In the genomic region with DNA sequence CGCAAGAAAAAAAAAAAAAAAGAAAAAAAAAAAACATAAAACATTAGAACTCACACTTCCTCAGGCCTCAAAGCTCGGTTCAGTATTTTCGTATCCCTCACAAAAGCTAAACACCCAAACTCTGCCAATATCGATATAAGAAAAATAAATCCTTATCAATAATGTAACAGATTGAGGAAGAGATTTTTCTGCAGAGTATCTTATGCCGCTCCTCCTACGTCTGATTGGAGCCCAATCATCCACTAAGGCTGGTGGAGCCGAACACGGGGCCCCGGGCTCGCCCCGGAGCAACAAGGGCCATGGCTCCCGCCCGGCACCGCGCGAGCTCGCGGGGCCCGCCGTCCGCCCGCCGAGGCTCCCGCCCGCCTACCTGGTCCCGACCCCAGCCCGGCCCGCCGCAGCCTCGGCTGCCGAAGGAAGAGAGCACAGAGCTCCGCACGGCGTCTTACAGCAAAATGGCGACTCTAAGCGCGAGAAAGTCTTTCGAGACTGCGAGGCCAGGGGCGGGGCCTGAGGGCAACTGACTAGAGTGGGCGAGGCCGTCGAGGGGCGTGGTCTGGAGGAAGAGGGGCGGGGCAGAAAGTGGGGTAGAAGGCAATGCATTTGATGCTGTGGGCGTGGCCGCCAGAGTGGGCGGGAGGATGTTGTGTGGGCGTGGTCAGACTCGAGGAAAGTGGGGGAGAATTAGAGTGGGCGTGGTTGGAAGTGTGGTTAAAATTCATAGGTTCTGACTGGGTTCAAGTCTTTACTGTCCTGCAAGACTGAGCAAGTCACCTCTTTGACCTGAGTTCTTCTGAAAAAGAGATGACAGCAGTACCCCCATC, we compare ENCODE assay signal across 8 mouse cellular contexts. TPM values are rescaled to one million over a fixed set of nuclear protein-coding genes. Genes with fewer than 3 reads are reported as not detected.
DNase-seq lines count a peak whose midpoint lies in the region; ATAC-seq and TF ChIP-seq lines count a peak whose summit lies in the region.

A gene (minus strand): TSS at position 505 of the 824 bp plus-strand sequence.

- no peak for TF ChIP-seq EP300 in CH12.LX (IDR thresholded peaks at IDR 0.05; ENCODE audit: low read length)

- H3K36me3 ChIP-seq in CH12.LX (replicated peaks in 1 of 2; ENCODE audit: control insufficient read depth in 1 of 2, insufficient read depth in 1 of 2, low read length in 1 of 2): peaks cover 6 to 29% of the 10 kb centered on the region in 2 experiments
- no peaks in the 10 kb centered on the region; the same call in 1 of the 2 replicates for H3K36me3 ChIP-seq in forebrain, embryonic 11.5 days (ENCODE audit: control insufficient read depth, insufficient read depth, low read length)
- peaks cover under 1% of the 10 kb centered on the region; the same call in 1 of the 2 replicates for H3K36me3 ChIP-seq in heart, embryonic 16.5 days (ENCODE audit: control insufficient read depth, insufficient read depth)
- no peaks in the 10 kb centered on the region for H3K36me3 ChIP-seq in liver, embryonic 15.5 days (replicated peaks)
- H3K36me3 ChIP-seq in neural tube, embryonic 12.5 days: no peaks in the 10 kb centered on the region

- peak; percentile 100 for DNase-seq in CH12.LX (ENCODE audit: extremely low read depth)
- DNase-seq in c-Kit-positive CD71-positive TER-119-negative erythroid progenitor cells, embryonic 14.5 days (ENCODE audit: low read depth): peak; percentile 97
- DNase-seq in forebrain, embryonic 11.5 days (ENCODE audit: low spot score): peak; percentile 100
- DNase-seq in kidney, postnatal 36 days: peak; percentile 99 to 100
- peak; percentile 93 for DNase-seq in telencephalon, adult 2 months (ENCODE audit: low read depth, low spot score)

- peak within 1 kb of the TSS; percentile 48 for H3K9ac ChIP-seq in CH12.LX (ENCODE audit: insufficient read depth, low read depth)
- peak within 1 kb of the TSS; percentile 85 for H3K9ac ChIP-seq in forebrain, embryonic 11.5 days (ENCODE audit: low read length)
- peak within 1 kb of the TSS; percentile 86 for H3K9ac ChIP-seq in heart, embryonic 16.5 days (ENCODE audit: low read length)
- peak within 1 kb of the TSS; percentile 72 for H3K9ac ChIP-seq in liver, embryonic 15.5 days
- peak within 1 kb of the TSS; percentile 76 for H3K9ac ChIP-seq in neural tube, embryonic 12.5 days

- peak within 1 kb of the TSS; percentile 98 for H3K4me2 ChIP-seq in CH12.LX (ENCODE audit: insufficient read depth, low read depth, poor library complexity, severe bottlenecking)
- H3K4me2 ChIP-seq in forebrain, embryonic 11.5 days (ENCODE audit: low read depth, low read length, severe bottlenecking): peak within 1 kb of the TSS; percentile 68
- H3K4me2 ChIP-seq in heart, embryonic 16.5 days (ENCODE audit: low read depth, low read length): peak within 1 kb of the TSS; percentile 73
- peak within 1 kb of the TSS; percentile 89 for H3K4me2 ChIP-seq in liver, embryonic 15.5 days
- peak within 1 kb of the TSS; percentile 58 for H3K4me2 ChIP-seq in neural tube, embryonic 12.5 days (replicated peaks)

- H3K4me3 ChIP-seq in CH12.LX (replicated peaks in 1 of 3; ENCODE audit: low read depth in 2 of 3, low read length in 2 of 3, poor library complexity in 1 of 3): peak within 1 kb of the TSS; percentile 58 to 98 (median 66)
- peak within 1 kb of the TSS; percentile 57 for H3K4me3 ChIP-seq in forebrain, embryonic 11.5 days (ENCODE audit: low read depth, low read length)
- H3K4me3 ChIP-seq in heart, embryonic 16.5 days (ENCODE audit: low read length): peak within 1 kb of the TSS; percentile 75
- peak within 1 kb of the TSS; percentile 70 for H3K4me3 ChIP-seq in liver, embryonic 15.5 days (replicated peaks)
- H3K4me3 ChIP-seq in neural tube, embryonic 12.5 days: peak within 1 kb of the TSS; percentile 61

- TF ChIP-seq POLR2A in CH12.LX (IDR thresholded peaks at IDR 0.05; ENCODE audit: low read depth, low read length): peak; percentile 97

- H3K9me3 ChIP-seq in CH12.LX (replicated peaks; ENCODE audit: low read length): no peaks in the 10 kb centered on the region
- H3K9me3 ChIP-seq in forebrain, embryonic 11.5 days (ENCODE audit: control insufficient read depth, low read length): no peaks in the 10 kb centered on the region
- H3K9me3 ChIP-seq in heart, embryonic 16.5 days (replicated peaks; ENCODE audit: control insufficient read depth, low read length): no peaks in the 10 kb centered on the region
- no peaks in the 10 kb centered on the region for H3K9me3 ChIP-seq in liver, embryonic 15.5 days (replicated peaks)
- H3K9me3 ChIP-seq in neural tube, embryonic 12.5 days: no peaks in the 10 kb centered on the region

- TF ChIP-seq RAD21 in CH12.LX (IDR thresholded peaks at IDR 0.05; ENCODE audit: low read depth, low read length): no peak

- H3K4me1 ChIP-seq in CH12.LX (ENCODE audit: control insufficient read depth in 1 of 2, insufficient read depth in 2 of 2): peaks cover 6 to 40% of the 10 kb centered on the region in 2 experiments; a peak in 3 of 4 replicates
- H3K4me1 ChIP-seq in forebrain, embryonic 11.5 days (replicated peaks; ENCODE audit: control insufficient read depth, insufficient read depth, low read length): peaks cover 5% of the 10 kb centered on the region; the same call in 1 of the 2 replicates
- H3K4me1 ChIP-seq in heart, embryonic 16.5 days (ENCODE audit: control insufficient read depth, insufficient read depth, low read length): peaks cover 5% of the 10 kb centered on the region
- peaks cover 40% of the 10 kb centered on the region for H3K4me1 ChIP-seq in liver, embryonic 15.5 days (replicated peaks)
- H3K4me1 ChIP-seq in neural tube, embryonic 12.5 days: no peaks in the 10 kb centered on the region

- under 1% methylated on average over 50 of the region's 51 CpGs for WGBS in forebrain, embryonic 11.5 days
- WGBS in heart, embryonic 16.5 days: under 1% methylated on average over 51 of the region's 51 CpGs
- under 1% methylated on average over 51 of the region's 51 CpGs for WGBS in liver, embryonic 15.5 days (ENCODE audit: insufficient replicate concordance)
- under 1% methylated on average over 51 of the region's 51 CpGs for WGBS in neural tube, embryonic 12.5 days

- in situ Hi-C loops in CH12.LX (cut with MboI; ENCODE audit: low pct_ligation_motif_present, low pct_unique_long_range_greater_than_20kb, low sequenced_read_pairs): no loop called here

- peaks cover 10% of the 10 kb centered on the region; the same call in 1 of the 2 replicates for H3K79me2 ChIP-seq in CH12.LX (replicated peaks; ENCODE audit: control insufficient read depth, extremely low read depth, insufficient read depth, poor library complexity, severe bottlenecking)

- no peak for TF ChIP-seq CTCF in CH12.LX (conservative IDR thresholded peaks at IDR 0.05 in 1 of 2, IDR thresholded peaks at IDR 0.05 in 1 of 2; ENCODE audit: low read depth in 2 of 2, low read length in 2 of 2)

- no peak within 1 kb of the TSS; the same call in 1 of the 2 replicates for H3K27ac ChIP-seq in CH12.LX (ENCODE audit: insufficient read depth, low read depth)
- H3K27ac ChIP-seq in forebrain, embryonic 11.5 days (ENCODE audit: low read depth, low read length): peak within 1 kb of the TSS; percentile 66; the same call in 1 of the 2 replicates
- H3K27ac ChIP-seq in heart, embryonic 16.5 days (ENCODE audit: low read length): peak within 1 kb of the TSS; percentile 85
- H3K27ac ChIP-seq in liver, embryonic 15.5 days (replicated peaks): peak within 1 kb of the TSS; percentile 79
- peak within 1 kb of the TSS; percentile 57 for H3K27ac ChIP-seq in neural tube, embryonic 12.5 days

- no peaks in the 10 kb centered on the region for H3K27me3 ChIP-seq in CH12.LX (replicated peaks)
- no peaks in the 10 kb centered on the region for H3K27me3 ChIP-seq in forebrain, embryonic 11.5 days (ENCODE audit: control insufficient read depth, insufficient read depth, low read length)
- H3K27me3 ChIP-seq in heart, embryonic 16.5 days (ENCODE audit: control insufficient read depth, insufficient read depth, low read length): no peaks in the 10 kb centered on the region
- 0 out of 2 replicates have a peak, but pooled peaks cover 4% of the 10 kb centered on the region for H3K27me3 ChIP-seq in liver, embryonic 15.5 days
- H3K27me3 ChIP-seq in neural tube, embryonic 12.5 days (replicated peaks): no peaks in the 10 kb centered on the region

- peak; percentile 95 for ATAC-seq in forebrain, embryonic 11.5 days (replicated peaks; ENCODE audit: low FRiP score)
- ATAC-seq in heart, embryonic 16.5 days (replicated peaks; ENCODE audit: extremely low read depth, insufficient read depth, low FRiP score): peak; percentile 96
- peak; percentile 91 for ATAC-seq in liver, embryonic 15.5 days (ENCODE audit: insufficient read depth)
- peak; percentile 93 for ATAC-seq in neural tube, embryonic 12.5 days (ENCODE audit: low FRiP score, low read depth)

- dilution Hi-C loops in CH12.LX (cut with MboI; ENCODE audit: extremely low pct_ligation_motif_present, extremely low pct_unique_long_range_greater_than_20kb, low sequenced_read_pairs): no loop called here

TF ChIP-seq in CH12.LX, 34 proteins besides CTCF, POLR2A, EP300 and RAD21 (continues in another document):
- 0 out of 2 replicates have a peak, but pooled peaks have one; percentile 44 for TF ChIP-seq MEF2A (IDR thresholded peaks at IDR 0.05; ENCODE audit: borderline replicate concordance, low read depth, low read length)
- peak; percentile 91 for TF ChIP-seq ZNF384 (IDR thresholded peaks at IDR 0.05; ENCODE audit: low read depth, low read length)
- TF ChIP-seq UBTF (IDR thresholded peaks at IDR 0.05; ENCODE audit: low read depth, low read length): peak; percentile 98
- no peak for TF ChIP-seq E2F4 (IDR thresholded peaks at IDR 0.05; ENCODE audit: insufficient replicate concordance, low read depth, low read length)
- peak; percentile 78; the same call in 1 of the 2 replicates for TF ChIP-seq POLR2AphosphoS2 (IDR thresholded peaks at IDR 0.05; ENCODE audit: low read depth, low read length)
- TF ChIP-seq RCOR1 (conservative IDR thresholded peaks at IDR 0.05; ENCODE audit: low read depth, low read length): no peak; the same call in 1 of the 2 replicates
- TF ChIP-seq HCFC1 (IDR thresholded peaks at IDR 0.05; ENCODE audit: low read depth, low read length): peak; percentile 22; the same call in 1 of the 2 replicates
- TF ChIP-seq NRF1 (IDR thresholded peaks at IDR 0.05; ENCODE audit: low read depth, low read length): peak; percentile 48; the same call in 1 of the 2 replicates
- peak; percentile 95 for TF ChIP-seq TCF12 (IDR thresholded peaks at IDR 0.05; ENCODE audit: low read depth, low read length)
- peak; percentile 91 for TF ChIP-seq NELFE (IDR thresholded peaks at IDR 0.05; ENCODE audit: low read depth, low read length)

RNA-seq across cellular contexts. Expression of the gene that starts here (rescaled TPM):
- total RNA-seq in CH12.LX (2012; rRNA removed) (67.5 and 69.3 TPM in 2 replicates), CH12.LX (2014; rRNA removed) (150 and 157 TPM in 2 replicates)
- polyA plus RNA-seq in CH12.LX (2012; ENCODE audit: insufficient read length, low read depth): 81.8 and 85.6 TPM in 2 replicates
- polyA plus RNA-seq in forebrain, embryonic 11.5 days (2014; fragmentation: Nextera tagmentation; extraction: Ambion mirVana): 48.8 and 49.4 TPM in 2 replicates
- polyA plus RNA-seq in heart, embryonic 16.5 days (2015; fragmentation: Nextera tagmentation; extraction: Ambion mirVana): 14.0 and 17.7 TPM in 2 replicates
- 5.9 and 6.3 TPM in 2 replicates for polyA plus RNA-seq in liver, embryonic 15.5 days (2015; fragmentation: Nextera tagmentation; extraction: Ambion mirVana)
- polyA plus RNA-seq in neural tube, embryonic 12.5 days (2016; fragmentation: Nextera tagmentation; extraction: Ambion mirVana): 46.3 and 48.0 TPM in 2 replicates
